Mouse (Mus musculus): ENCODE results near the gene Sept14.

- TF ChIP-seq POLR2A (IDR thresholded peaks at IDR 0.05; ENCODE audit: low read depth, low read length) = no peak
- TF ChIP-seq CTCF (IDR thresholded peaks at IDR 0.05; ENCODE audit: borderline replicate concordance, insufficient read depth, low read length) = no peak
Observed at GRCm38 (mm10) chr5:129667851-129668250, 40.5 kb downstream of the Sept14 start.

All from embryonic fibroblast, embryonic 13.5 days (primary cell).